Mouse (Mus musculus): ENCODE measurements around the gene Gsap.
A peak's percentile ranks its signal among the peaks of the same experiment; 100 is the strongest.
"Not testable (repeated sequence)": the region's sequence is repeated elsewhere in the genome, so short reads cannot be mapped to it uniquely, and the experiment has no call there.

The Gsap gene

DNA sequence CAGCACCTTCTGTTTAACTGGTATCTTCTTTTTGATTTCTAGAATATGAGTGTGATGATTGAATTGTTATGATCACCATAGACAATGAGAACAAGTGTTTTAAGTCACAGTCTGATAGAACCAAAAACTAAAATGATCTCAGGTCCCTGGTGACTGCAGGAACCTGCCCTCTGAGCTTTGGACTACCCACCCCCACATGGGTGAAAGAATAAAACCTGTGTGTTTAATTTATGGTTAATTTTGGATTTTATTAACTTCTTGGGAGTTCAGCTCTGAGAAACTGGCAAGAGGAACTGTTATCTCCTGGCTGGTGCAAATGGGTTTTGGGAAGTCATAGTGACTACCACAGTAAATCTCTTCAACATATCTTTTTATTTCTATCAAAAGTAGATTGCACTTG is 6.6 kb upstream of the Gsap start:
- DNase-seq (ENCODE audit: low spot score in 2 of 2): no peak

DNA sequence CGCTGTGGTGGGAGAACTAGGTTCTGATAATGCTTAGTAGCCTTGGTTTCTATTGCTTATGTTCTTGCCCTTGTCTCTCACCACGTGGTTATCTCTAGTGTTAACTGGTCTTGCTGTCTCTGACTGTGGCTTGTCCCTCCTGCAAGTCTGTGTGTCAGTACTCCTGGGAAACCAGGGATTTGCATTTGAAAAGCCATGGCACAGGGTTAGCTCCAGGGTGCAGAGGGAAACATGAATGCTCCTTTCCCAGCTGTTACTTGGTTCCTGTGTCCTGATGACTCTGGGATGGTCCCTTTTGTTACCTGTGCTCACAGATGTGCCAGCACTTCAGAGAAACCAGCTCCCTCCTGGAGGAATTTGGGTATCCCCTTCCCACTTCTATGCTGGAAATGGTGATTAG is 3.0 kb upstream of the Gsap start:
- not testable (repeated sequence) for DNase-seq (ENCODE audit: low spot score in 2 of 2)

DNA sequence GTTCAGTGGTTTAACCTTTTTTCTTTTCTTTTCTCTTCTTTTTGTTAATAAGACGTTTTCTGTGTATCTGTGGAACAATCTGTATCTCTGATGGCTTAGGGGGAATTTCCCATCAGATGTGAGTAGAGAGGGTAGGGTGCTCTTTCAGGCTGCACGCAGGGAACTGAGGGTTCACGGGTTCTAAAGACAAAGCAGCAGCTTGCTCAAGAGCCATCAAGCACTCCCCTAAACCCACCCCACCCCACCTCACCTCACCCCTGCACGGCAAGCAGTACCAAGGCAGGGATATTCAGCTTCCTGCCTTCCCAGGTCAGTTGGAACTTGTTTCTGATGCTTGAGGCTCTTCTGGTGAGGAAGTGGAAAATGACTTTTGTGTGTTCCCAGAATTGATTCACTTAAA is 766 bp downstream of the Gsap start:
- no peak for DNase-seq (ENCODE audit: low spot score in 2 of 2)

DNA sequence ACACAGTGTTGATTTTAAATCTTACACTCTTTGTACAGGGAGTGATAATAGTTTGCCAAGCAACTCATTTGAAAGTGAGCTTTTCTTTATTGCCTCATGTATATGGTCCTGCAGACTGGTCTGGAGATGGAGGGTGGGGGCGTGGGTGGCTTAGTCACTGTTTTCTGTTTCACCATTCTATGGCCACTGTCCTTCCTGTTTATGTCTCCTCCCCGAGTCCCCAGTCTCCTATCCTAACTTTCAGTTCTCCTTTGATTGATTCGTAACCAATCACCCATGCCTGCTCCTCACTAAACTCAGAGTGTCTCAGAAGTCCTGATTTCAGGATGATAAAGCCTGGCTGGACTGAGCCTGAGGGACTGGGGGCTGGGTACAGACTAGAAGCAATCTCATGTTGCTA is 2.4 kb downstream of the Gsap start:
- no peak for DNase-seq (ENCODE audit: low spot score in 2 of 2)

DNA sequence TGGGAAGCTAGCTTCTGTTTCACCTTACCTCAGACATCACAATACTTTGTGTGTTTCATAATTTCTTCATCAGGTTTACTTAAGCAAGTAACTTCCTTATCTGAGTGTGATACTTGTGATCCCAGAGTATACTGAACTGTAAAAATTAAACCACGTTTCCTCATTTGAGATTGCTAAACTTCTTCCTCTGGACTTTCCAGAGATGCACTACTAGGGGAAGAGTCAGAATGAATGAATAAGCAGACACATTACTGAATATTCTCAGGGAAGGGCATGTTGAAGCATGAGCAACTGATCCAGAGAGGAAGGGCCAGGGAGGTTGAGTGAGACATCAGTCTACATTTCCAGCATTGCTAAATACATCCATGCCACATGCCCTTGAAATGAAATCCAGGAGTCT is 3.0 kb downstream of the Gsap start:
- DNase-seq (ENCODE audit: low spot score in 2 of 2): no peak

GRCm38 (mm10) chr5:21189460-21189859 is 3.4 kb downstream of the Gsap start:
- no peak for DNase-seq (ENCODE audit: low spot score in 2 of 2)

GRCm38 (mm10) chr5:21203504-21203903 is 17.4 kb downstream of the Gsap start:
- no peak for DNase-seq (ENCODE audit: low spot score in 2 of 2)

- DNase-seq (ENCODE audit: low spot score in 2 of 2): no peak
These were observed 18.1 kb downstream of the Gsap start for GRCm38 (mm10) chr5:21204157-21204556.

GRCm38 (mm10) chr5:21206014-21206413 is 20.0 kb downstream of the Gsap start:
- no peak for DNase-seq (ENCODE audit: low spot score in 2 of 2)

- no peak for DNase-seq (ENCODE audit: low spot score in 2 of 2)
These were observed 25.4 kb downstream of the Gsap start for GRCm38 (mm10) chr5:21211406-21211805.

DNA sequence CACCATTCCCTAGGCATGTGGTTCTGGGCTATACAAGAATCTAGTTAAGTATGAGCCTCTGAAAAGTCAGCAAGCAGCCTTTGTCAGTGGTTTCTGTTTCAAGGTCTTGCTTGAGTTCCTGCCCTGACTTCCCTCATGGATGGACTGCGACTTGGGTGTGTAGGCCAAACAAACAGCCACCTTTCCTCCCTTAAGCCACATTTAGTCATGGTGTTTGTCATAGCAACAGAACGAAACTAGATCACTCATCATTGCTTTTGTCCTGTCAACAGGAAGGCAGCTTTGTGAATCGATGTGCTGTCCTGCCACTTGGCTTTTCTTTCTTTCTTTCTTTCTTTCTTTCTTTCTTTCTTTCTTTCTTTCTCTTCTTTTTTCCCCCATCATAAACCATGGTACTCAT is 26.9 kb downstream of the Gsap start:
- no peak for DNase-seq (ENCODE audit: low spot score in 2 of 2)

DNA sequence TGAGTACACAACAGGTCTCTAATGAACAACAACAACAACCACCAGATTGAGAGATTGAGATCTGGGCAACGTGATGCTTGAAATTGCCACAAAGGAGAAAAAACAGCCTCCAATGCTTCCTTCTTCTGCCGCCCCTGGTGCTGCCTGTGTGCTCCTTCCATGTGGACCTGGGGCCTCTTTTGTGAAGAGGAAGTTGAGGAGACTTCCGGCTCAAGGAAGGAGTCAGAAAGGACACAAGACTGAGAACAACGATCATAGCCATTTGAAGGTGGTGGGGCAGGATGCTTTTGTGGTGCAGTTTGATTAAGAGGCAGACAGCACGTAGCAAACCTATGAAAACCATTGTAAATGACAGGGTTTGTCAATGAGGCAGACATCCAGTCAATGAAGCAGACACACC is 27.7 kb downstream of the Gsap start:
- no peak for DNase-seq (ENCODE audit: low spot score in 2 of 2)

GRCm38 (mm10) chr5:21217453-21218294 is 31.6 kb downstream of the Gsap start:
- peak; percentile 2 to 3 for DNase-seq (ENCODE audit: low spot score in 2 of 2)

- DNase-seq (ENCODE audit: low spot score in 2 of 2): no peak
These were observed 46.8 kb downstream of the Gsap start for GRCm38 (mm10) chr5:21232876-21233275.

- DNase-seq (ENCODE audit: low spot score in 2 of 2): no peak
These were observed 58.5 kb downstream of the Gsap start for GRCm38 (mm10) chr5:21244575-21244974.

- DNase-seq (ENCODE audit: low spot score in 2 of 2): no peak
These were observed 59.2 kb downstream of the Gsap start for GRCm38 (mm10) chr5:21245241-21245640.

DNA sequence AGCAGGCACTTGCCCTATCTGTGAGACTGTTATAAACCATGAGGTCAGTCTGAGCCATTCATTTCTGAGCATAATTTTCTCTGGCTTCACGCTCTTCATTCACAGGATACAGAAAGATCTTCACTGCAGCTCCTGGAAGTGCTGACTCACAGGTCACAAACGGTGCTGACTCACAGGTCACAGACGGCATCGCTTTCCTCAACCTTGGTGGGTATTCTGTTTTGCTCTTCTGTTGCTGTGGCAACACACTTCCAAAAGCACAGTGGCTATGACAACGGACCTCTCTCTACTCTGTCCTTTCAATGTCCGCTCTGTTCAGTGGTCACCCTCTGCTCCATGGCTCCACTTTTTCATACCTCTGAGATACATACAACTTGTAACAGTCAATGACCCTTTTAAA is 60.7 kb downstream of the Gsap start:
- DNase-seq (ENCODE audit: low spot score in 2 of 2): no peak

- DNase-seq (ENCODE audit: low spot score in 2 of 2): peak; percentile 38 to 46
These were observed 61.9 kb downstream of the Gsap start for GRCm38 (mm10) chr5:21247916-21248315.

DNA sequence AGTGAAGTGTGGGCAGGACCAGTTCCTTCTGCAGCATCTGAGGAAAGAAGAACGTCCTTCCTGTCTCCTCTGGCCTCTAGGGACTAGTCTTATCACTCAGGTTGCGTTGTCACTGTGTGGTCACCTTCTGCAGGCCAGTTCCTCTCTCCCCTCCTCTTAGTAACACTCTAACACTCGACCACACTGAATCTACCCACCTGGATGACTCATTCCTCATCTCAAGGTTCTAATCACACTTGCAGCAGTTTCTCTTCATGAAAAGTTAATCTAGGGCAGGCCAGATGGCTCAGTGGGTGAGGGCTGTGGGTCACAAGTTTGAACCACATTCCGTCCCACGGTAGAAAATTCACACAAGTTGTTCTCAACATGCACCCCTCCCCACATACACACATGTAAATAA is 62.8 kb downstream of the Gsap start:
- DNase-seq (ENCODE audit: low spot score in 2 of 2): no peak

- no peak for DNase-seq (ENCODE audit: low spot score in 2 of 2)
These were observed 68.9 kb downstream of the Gsap start for GRCm38 (mm10) chr5:21254731-21255525.

DNA sequence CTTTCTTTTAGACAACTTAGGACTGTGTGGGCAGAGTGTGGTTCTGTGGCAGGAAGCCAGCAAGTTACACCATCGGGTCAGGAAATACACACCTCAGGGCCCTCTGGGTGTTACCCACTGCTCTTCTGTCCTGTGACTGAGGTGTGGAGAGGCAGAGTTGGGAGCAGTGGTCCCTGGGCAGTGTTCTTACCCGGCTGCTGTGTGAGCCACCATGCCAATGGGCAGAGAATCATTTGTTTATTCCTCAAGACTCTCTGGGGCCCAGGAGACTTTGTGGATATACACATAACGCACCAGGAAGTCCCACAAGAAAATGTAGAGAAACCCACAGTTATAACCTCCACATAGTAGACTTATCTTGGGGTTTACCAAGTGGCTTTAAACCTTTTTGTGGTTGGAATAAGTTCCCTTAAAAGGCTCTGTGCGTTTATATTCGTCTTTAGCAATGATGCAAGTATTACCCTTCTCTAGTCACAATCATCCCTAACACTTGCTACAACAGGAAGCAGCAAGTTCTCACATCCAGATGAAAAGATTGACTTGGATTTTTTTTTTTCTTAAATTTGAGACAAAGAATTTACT is 69.6 kb downstream of the Gsap start:
- DNase-seq (ENCODE audit: low spot score in 2 of 2): no peak

DNA sequence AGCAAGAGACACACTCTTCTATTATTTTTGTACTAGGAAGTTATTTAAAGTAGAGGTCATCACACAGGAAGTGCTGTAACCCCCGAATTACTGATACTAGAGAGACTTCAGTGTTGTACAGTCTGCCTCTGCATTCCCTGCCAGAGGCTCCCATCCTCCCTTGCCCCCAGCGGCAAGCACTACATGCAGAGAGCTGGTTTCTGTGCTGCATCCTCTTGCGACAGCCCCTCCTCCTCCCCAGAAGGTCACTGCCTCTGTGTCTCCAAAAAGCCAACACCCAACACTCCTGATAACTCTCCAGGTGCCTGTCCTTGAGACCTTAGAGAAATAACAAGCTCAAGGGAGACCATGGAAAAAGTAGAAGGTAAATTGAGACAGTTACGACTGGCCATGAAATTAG is 71.1 kb downstream of the Gsap start:
- no peak for DNase-seq (ENCODE audit: low spot score in 2 of 2)

DNA sequence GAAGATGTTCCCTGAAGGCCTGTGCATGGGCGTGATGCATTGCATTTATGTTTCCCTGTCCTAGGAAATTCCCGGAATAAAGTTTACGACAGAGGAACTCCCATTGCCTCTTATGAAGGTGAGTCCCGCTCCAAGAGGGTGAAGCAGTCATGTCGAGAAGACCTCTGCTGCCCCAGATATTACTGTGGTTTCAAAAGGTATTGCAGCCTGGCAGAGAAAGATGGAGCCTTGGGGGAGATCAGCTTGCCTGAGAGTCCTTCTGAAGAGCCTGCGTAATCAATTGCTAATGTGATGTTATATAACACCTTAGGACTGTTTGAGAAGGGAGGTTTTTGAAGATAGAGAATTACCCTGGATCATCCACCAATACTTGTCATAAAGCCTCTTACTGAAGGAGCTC is 71.8 kb downstream of the Gsap start:
- no peak for DNase-seq (ENCODE audit: low spot score in 2 of 2)
